Mouse (Mus musculus) heart, embryonic 15.5 days (tissue): ENCODE measurements at regions not wholly inside any gene's neighbourhood (a gene's known extent, or its start where the extent isn't known, plus 50 kb on each side); places are given as distances from the start of the nearest gene placed in this dataset.

Experiments used
- ATAC-seq: fragments of 200-750 bp; cut with Nextera tagmentation; replicated peaks from 2 replicates; pipeline ENCODE4 v1.8.0; 2017; ENCODE audit warnings: low read depth, moderate TSS enrichment; ENCODE audit not compliant: insufficient number of reproducible peaks, insufficient read depth, low FRiP score
- H3K27ac ChIP-seq: fragments of 300-500 bp; sonication (generic); 2 replicates; pipeline ENCODE4 v1.5.1; 2015; ENCODE audit warnings: mild to moderate bottlenecking, inconsistent platforms
- H3K27me3 ChIP-seq: fragments of 300-500 bp; sonication (generic); 2 replicates; pipeline ENCODE4 v1.6.1; 2015; ENCODE audit warnings: inconsistent platforms
- H3K36me3 ChIP-seq: fragments of 300-500 bp; sonication (generic); 2 replicates; pipeline ENCODE4 v1.6.1; 2015; ENCODE audit warnings: mild to moderate bottlenecking, inconsistent platforms
- H3K4me1 ChIP-seq: fragments of 300-500 bp; sonication (generic); replicated peaks from 2 replicates; pipeline ENCODE4 v1.6.1; 2015; ENCODE audit warnings: inconsistent platforms
- H3K4me2 ChIP-seq: fragments of 300-500 bp; sonication (generic); 2 replicates; pipeline ENCODE4 v1.6.1; 2015; ENCODE audit warnings: inconsistent platforms, mild to moderate bottlenecking, moderate library complexity
- H3K4me3 ChIP-seq: fragments of 300-500 bp; sonication (generic); 2 replicates; pipeline ENCODE4 v1.5.1; 2015; ENCODE audit warnings: mild to moderate bottlenecking, inconsistent platforms
- H3K9ac ChIP-seq: fragments of 300-500 bp; sonication (generic); 2 replicates; pipeline ENCODE4 v1.6.1; 2015; ENCODE audit warnings: mild to moderate bottlenecking, inconsistent platforms
- H3K9me3 ChIP-seq: fragments of 300-500 bp; sonication (generic); replicated peaks from 2 replicates; pipeline ENCODE4 v1.6.1; 2016; ENCODE audit warnings: inconsistent platforms
- WGBS: fragments of 180-500 bp; shearing (Covaris S2); methylation state at CpG from one replicate; pipeline ENCODE4 v1.1.7; 2015; ENCODE audit warnings: mixed read lengths; 5-methylcytosine and 5-hydroxymethylcytosine counted together

- H3K9ac ChIP-seq = no peak overlapping the region
- no peaks in the 10 kb centered on the region for H3K4me1 ChIP-seq
- H3K9me3 ChIP-seq = no peaks in the 10 kb centered on the region
- ATAC-seq = no peak
- 77% methylated on average over 9 of the region's 9 CpGs for WGBS
- no peaks in the 10 kb centered on the region for H3K27me3 ChIP-seq
- no peaks in the 10 kb centered on the region for H3K36me3 ChIP-seq
- H3K4me2 ChIP-seq = no peak overlapping the region
- H3K4me3 ChIP-seq = no peak overlapping the region
- no peak overlapping the region for H3K27ac ChIP-seq
These were observed 162.5 kb upstream of the Gm9747 start for GRCm38 (mm10) chr1:82070181-82071109.

GRCm38 (mm10) chr1:82089136-82089839 lies 143.6 kb upstream of the Gm9747 start:
- H3K4me1 ChIP-seq = peaks cover 8% of the 10 kb centered on the region
- H3K27ac ChIP-seq = no peak overlapping the region
- H3K4me3 ChIP-seq = no peak overlapping the region
- WGBS = 81% methylated on average over 6 of the region's 6 CpGs
- H3K27me3 ChIP-seq = no peaks in the 10 kb centered on the region
- no peak overlapping the region for H3K4me2 ChIP-seq
- H3K36me3 ChIP-seq = no peaks in the 10 kb centered on the region
- H3K9me3 ChIP-seq = no peaks in the 10 kb centered on the region
- H3K9ac ChIP-seq = no peak overlapping the region
- ATAC-seq = no peak

DNA sequence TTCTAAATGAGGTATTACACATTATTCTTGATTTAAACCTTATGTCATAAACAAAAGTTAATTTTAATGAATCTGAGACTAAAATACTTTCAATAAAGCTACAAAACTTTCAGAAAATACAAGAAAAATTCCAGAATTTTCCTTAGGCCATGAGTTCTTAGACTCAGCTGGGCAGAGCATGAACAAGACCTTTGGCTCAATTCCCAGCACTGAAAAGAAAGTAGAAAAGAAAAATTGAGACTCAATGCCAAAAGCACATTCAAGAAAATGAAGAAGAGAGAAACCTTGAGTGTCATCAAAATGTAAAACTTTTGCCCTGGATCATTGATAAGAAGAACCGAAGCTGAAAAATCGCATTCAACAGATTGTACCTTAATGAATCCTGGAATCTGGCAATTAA lies 137.8 kb upstream of the Gm9747 start:
- no peaks in the 10 kb centered on the region for H3K9me3 ChIP-seq
- H3K9ac ChIP-seq = no peak overlapping the region
- H3K4me2 ChIP-seq = no peak overlapping the region
- H3K36me3 ChIP-seq = no peaks in the 10 kb centered on the region
- no peaks in the 10 kb centered on the region for H3K27me3 ChIP-seq
- 82% methylated on average over 2 of the region's 2 CpGs for WGBS
- ATAC-seq = no peak
- peaks cover 10% of the 10 kb centered on the region for H3K4me1 ChIP-seq
- no peak overlapping the region for H3K4me3 ChIP-seq
- H3K27ac ChIP-seq = no peak overlapping the region

- ATAC-seq = no peak
- H3K9me3 ChIP-seq = no peaks in the 10 kb centered on the region
- no peak overlapping the region for H3K4me3 ChIP-seq
- 74% methylated on average over 5 of the region's 5 CpGs for WGBS
- no peaks in the 10 kb centered on the region for H3K27me3 ChIP-seq
- H3K4me1 ChIP-seq = no peaks in the 10 kb centered on the region; the same call in 1 of the 2 replicates
- H3K36me3 ChIP-seq = no peaks in the 10 kb centered on the region
- no peak overlapping the region for H3K27ac ChIP-seq
- no peak overlapping the region for H3K9ac ChIP-seq
- no peak overlapping the region for H3K4me2 ChIP-seq
These were observed 126.2 kb upstream of the Gm9747 start for GRCm38 (mm10) chr1:82106756-82107155.

DNA sequence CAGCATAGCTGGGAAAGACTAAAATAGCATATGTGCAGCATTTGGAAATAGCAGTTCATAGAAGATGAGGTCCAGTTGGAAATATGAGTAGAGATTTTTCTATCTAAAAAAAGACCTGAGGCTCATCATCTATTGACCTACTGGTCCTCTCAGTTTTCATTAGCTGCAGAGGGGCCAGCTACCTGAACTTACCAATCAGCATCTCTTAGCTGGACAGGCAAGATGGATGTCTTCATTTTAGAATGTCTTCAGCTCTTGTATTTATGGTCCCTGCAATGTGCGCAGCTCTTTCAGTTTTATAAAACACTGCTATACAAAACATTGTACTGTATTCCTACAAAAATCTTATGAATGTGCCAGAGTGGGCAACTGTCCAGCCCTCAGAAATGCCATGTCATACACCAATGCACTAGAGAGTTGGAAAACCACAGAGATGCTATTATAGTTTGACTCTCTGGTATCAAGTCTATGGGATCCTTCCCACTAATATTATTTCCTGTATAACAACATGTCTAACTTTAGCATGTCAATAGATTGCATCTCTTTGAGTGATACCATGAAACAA lies 122.8 kb upstream of the Gm9747 start:
- 85% methylated on average over 1 of the region's 1 CpGs for WGBS

GRCm38 (mm10) chr1:82112401-82112800 lies 120.5 kb upstream of the Gm9747 start:
- no peak for ATAC-seq
- H3K36me3 ChIP-seq = no peaks in the 10 kb centered on the region
- no peak overlapping the region for H3K27ac ChIP-seq
- no peak overlapping the region for H3K4me3 ChIP-seq
- H3K27me3 ChIP-seq = no peaks in the 10 kb centered on the region
- no peak overlapping the region for H3K4me2 ChIP-seq
- peaks cover 5% of the 10 kb centered on the region for H3K4me1 ChIP-seq
- WGBS = 17% methylated on average over 5 of the region's 5 CpGs
- no peak overlapping the region for H3K9ac ChIP-seq
- H3K9me3 ChIP-seq = no peaks in the 10 kb centered on the region

More for the DNA sequence above, 122.8 kb upstream of the Gm9747 start:
- Histone ChIP-seq H3K27me3 (no peaks in the 10 kb centered on the region), H3K4me3 (no peak overlapping the region), H3K27ac (no peak overlapping the region), H3K4me2 (no peak overlapping the region), H3K9me3 (no peaks in the 10 kb centered on the region), H3K36me3 (no peaks in the 10 kb centered on the region), H3K9ac (no peak overlapping the region), H3K4me1 (peaks cover 5% of the 10 kb centered on the region)
- no peak for ATAC-seq

DNA sequence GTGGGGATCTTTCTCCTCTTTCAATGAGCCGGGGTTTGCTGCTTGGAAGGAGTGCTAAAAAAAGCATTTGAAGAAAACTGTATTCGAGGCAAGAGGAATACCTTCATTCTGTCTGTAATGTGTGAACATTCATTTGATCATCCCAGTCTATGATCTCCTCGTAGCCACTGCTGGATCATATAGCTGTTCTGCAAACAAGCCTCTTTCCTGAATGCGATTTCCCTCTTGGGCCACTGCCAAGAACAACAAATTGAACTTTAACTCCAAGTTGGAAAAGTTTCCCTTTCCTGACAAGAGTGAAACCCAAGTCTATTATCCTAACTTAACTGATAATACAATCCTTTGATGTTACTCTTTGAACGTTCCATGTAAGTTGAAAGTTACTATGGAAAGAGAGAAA lies 108.4 kb upstream of the Gm9747 start:
- Histone ChIP-seq H3K27me3 (peaks cover 3% of the 10 kb centered on the region; the same call in 1 of the 2 replicates), H3K9ac (no peak overlapping the region), H3K4me3 (no peak overlapping the region), H3K4me2 (no peak overlapping the region), H3K4me1 (peaks cover 12% of the 10 kb centered on the region), H3K36me3 (no peaks in the 10 kb centered on the region), H3K27ac (no peak overlapping the region), H3K9me3 (no peaks in the 10 kb centered on the region)
- ATAC-seq = no peak
- WGBS = 31% methylated on average over 5 of the region's 5 CpGs

DNA sequence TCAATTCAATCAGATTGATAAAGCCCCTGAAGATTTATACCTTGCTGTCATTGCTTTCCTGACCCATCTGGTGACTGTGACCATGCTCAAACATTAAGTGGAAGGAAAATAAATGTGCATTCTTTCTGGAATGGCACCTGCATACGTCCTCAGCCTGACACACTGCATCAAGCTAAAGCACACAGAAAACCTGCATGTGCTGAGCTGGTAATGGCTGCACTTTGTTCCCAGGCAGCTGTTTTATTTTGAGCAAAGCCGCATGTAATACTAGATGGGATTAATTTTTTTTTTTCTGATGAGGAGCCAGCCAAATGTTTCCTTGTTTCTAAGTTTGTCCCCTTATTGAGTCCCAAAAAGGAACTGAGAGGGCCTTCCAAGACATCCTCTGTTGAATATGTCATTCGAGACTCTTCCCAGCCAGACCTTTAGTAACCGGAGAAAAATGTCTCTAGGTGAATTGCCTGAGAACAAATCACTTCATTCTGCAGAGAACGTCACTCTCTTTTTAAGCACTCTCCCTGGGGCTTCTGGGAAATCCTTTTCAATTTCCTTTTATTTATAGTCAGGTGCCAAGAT lies 103.1 kb upstream of the Gm9747 start:
- no peak for ATAC-seq
- no peak overlapping the region for H3K4me2 ChIP-seq
- no peak overlapping the region for H3K4me3 ChIP-seq
- H3K4me1 ChIP-seq = peaks cover 6% of the 10 kb centered on the region
- H3K27ac ChIP-seq = no peak overlapping the region; the same call in 1 of the 2 replicates
- H3K36me3 ChIP-seq = no peaks in the 10 kb centered on the region
- no peak overlapping the region for H3K9ac ChIP-seq
- H3K27me3 ChIP-seq = peaks cover 3% of the 10 kb centered on the region; the same call in 1 of the 2 replicates
- no peaks in the 10 kb centered on the region for H3K9me3 ChIP-seq
- 52% methylated on average over 5 of the region's 5 CpGs for WGBS

DNA sequence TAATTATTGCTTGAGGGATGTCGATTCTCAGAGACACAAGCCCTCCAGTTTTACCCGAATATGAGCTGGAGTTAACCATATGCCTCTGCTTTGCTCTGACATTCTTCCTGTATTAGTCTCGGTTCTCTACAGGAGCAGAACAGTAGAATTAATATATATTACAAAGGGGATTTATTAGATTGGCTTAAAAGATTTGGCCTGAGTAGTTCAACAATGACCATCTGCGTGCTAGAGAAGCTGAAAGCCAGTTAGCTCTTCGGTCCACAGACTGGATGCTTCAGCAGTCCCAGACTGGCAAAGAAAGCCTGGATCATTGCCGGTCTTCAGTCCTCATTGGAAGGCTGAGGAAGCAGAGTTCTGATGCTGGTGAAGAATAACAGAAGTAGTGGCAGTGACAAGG lies 100.4 kb upstream of the Gm9747 start:
- no peaks in the 10 kb centered on the region for H3K36me3 ChIP-seq
- ATAC-seq = no peak
- H3K4me3 ChIP-seq = no peak overlapping the region
- WGBS = 75% methylated on average over 6 of the region's 6 CpGs
- H3K4me2 ChIP-seq = no peak overlapping the region
- H3K9ac ChIP-seq = no peak overlapping the region
- no peak overlapping the region for H3K27ac ChIP-seq
- H3K27me3 ChIP-seq = no peaks in the 10 kb centered on the region
- H3K9me3 ChIP-seq = no peaks in the 10 kb centered on the region
- H3K4me1 ChIP-seq = peaks cover 12% of the 10 kb centered on the region

DNA sequence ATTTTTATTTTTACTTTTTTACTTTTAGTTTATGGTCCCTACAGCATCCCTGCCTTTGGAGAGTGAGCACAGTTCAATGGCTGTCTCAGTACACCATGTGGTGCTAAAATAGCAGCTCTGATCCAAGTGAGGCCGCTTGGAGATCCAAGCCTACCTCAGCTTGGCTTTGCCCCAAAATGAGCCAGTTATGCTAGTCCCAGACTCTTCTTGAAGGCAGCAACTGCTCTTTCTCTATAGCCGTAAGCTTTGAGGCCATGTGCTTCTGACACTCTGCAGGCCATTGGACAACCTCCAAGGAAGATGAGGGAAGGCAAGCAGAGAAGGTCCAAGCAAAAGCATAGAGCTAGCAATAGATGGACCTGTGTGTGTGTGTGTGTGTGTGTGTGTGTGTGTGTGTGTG lies 98.0 kb upstream of the Gm9747 start:
- H3K9ac ChIP-seq = no peak overlapping the region
- no peak overlapping the region for H3K4me2 ChIP-seq
- no peaks in the 10 kb centered on the region for H3K9me3 ChIP-seq
- no peaks in the 10 kb centered on the region for H3K36me3 ChIP-seq
- no peak overlapping the region for H3K4me3 ChIP-seq
- WGBS = 58% methylated on average over 2 of the region's 2 CpGs
- no peak overlapping the region for H3K27ac ChIP-seq
- no peaks in the 10 kb centered on the region for H3K27me3 ChIP-seq
- ATAC-seq = no peak
- peaks cover 8% of the 10 kb centered on the region; the same call in 1 of the 2 replicates for H3K4me1 ChIP-seq

GRCm38 (mm10) chr1:82135761-82136331 lies 97.1 kb upstream of the Gm9747 start:
- 43% methylated on average over 8 of the region's 8 CpGs for WGBS
- peak; percentile 22; the same call in 1 of the 2 replicates for ATAC-seq
- peak overlapping the region; percentile 27; the same call in 1 of the 2 replicates for H3K27ac ChIP-seq

More at GRCm38 (mm10) chr1:82135761-82136331, 97.1 kb upstream of the Gm9747 start:
- 0 out of 2 replicates have a peak, but pooled peaks cover 8% of the 10 kb centered on the region for H3K4me1 ChIP-seq
- H3K9me3 ChIP-seq = no peaks in the 10 kb centered on the region
- no peak overlapping the region for H3K4me3 ChIP-seq
- H3K36me3 ChIP-seq = no peaks in the 10 kb centered on the region
- no peaks in the 10 kb centered on the region for H3K27me3 ChIP-seq
- no peak overlapping the region for H3K9ac ChIP-seq
- no peak overlapping the region for H3K4me2 ChIP-seq
